Comparison of ENCODE assay signal across 8 mouse cellular contexts in genomic region chrX:94121866-94122708, GRCm38 (mm10). TPM values are rescaled to one million over a fixed set of nuclear protein-coding genes. Genes with fewer than 3 reads are reported as not detected.
A peak's percentile ranks its signal among the peaks of the same experiment; 100 is the strongest.
DNase-seq lines count a peak whose midpoint lies in the region; ATAC-seq lines count a peak whose summit lies in the region.

No protein-coding gene starts in this region.

- H3K9me3 ChIP-seq in heart, embryonic 13.5 days = no peaks in the 10 kb centered on the region
- no peaks in the 10 kb centered on the region for H3K9me3 ChIP-seq in liver, embryonic 12.5 days (replicated peaks)
- no peaks in the 10 kb centered on the region for H3K9me3 ChIP-seq in stomach, embryonic 14.5 days (ENCODE audit: control insufficient read depth, low read depth, low read length)

- H3K4me2 ChIP-seq in heart, embryonic 13.5 days = peak overlapping the region; percentile 68
- H3K4me2 ChIP-seq in liver, embryonic 12.5 days = peak overlapping the region; percentile 76
- peak overlapping the region; percentile 61 for H3K4me2 ChIP-seq in stomach, embryonic 14.5 days (replicated peaks; ENCODE audit: low read depth, low read length)

- peak; percentile 90 for DNase-seq in kidney, postnatal 10 days
- DNase-seq in naive thymus-derived CD4-positive, alpha-beta T cell, adult 2 months (ENCODE audit: low read depth) = peak; percentile 91

- H3K9ac ChIP-seq in heart, embryonic 13.5 days = peak overlapping the region; percentile 96
- peak overlapping the region; percentile 92 for H3K9ac ChIP-seq in liver, embryonic 12.5 days
- peak overlapping the region; percentile 80 for H3K9ac ChIP-seq in stomach, embryonic 14.5 days (replicated peaks; ENCODE audit: low read depth, low read length)

- H3K27me3 ChIP-seq in heart, embryonic 13.5 days (replicated peaks) = peaks cover 69% of the 10 kb centered on the region
- peaks cover 38% of the 10 kb centered on the region for H3K27me3 ChIP-seq in liver, embryonic 12.5 days (replicated peaks)
- H3K27me3 ChIP-seq in stomach, embryonic 14.5 days (ENCODE audit: control insufficient read depth, insufficient read depth, low read length) = no peaks in the 10 kb centered on the region

- H3K27ac ChIP-seq in brown adipose tissue, adult 24 weeks (replicated peaks; ENCODE audit: low read depth, low read length) = peak overlapping the region; percentile 95
- peak overlapping the region; percentile 99 for H3K27ac ChIP-seq in heart, embryonic 13.5 days (replicated peaks)
- peak overlapping the region; percentile 98 for H3K27ac ChIP-seq in liver, embryonic 12.5 days
- H3K27ac ChIP-seq in stomach, embryonic 14.5 days (ENCODE audit: low read length) = peak overlapping the region; percentile 99

- 13% methylated on average over 30 of the region's 65 CpGs for WGBS in heart, embryonic 13.5 days
- WGBS in liver, embryonic 12.5 days (ENCODE audit: insufficient replicate concordance) = 14% methylated on average over 52 of the region's 65 CpGs
- 17% methylated on average over 44 of the region's 65 CpGs for WGBS in stomach, embryonic 14.5 days

- H3K36me3 ChIP-seq in heart, embryonic 13.5 days = no peaks in the 10 kb centered on the region
- H3K36me3 ChIP-seq in liver, embryonic 12.5 days = no peaks in the 10 kb centered on the region
- H3K36me3 ChIP-seq in stomach, embryonic 14.5 days (ENCODE audit: control insufficient read depth, insufficient read depth, low read length) = no peaks in the 10 kb centered on the region

- ATAC-seq in CD4-positive, CD25-positive, alpha-beta regulatory T cell, adult 4 months = peak; percentile 73
- ATAC-seq in erythroid progenitor cell, adult 5-6 weeks (replicated peaks; ENCODE audit: low FRiP score, poor library complexity, severe bottlenecking) = peak; percentile 94
- ATAC-seq in heart, embryonic 13.5 days (ENCODE audit: extremely low read depth, insufficient number of reproducible peaks, low FRiP score, low TSS enrichment) = peak; percentile 80
- peak; percentile 85 for ATAC-seq in liver, embryonic 12.5 days
- peak; percentile 88 for ATAC-seq in stomach, embryonic 14.5 days (ENCODE audit: insufficient number of reproducible peaks, insufficient read depth, low FRiP score, low read depth)

- no peaks in the 10 kb centered on the region; the same call in none of the 2 replicates for H3K4me1 ChIP-seq in brown adipose tissue, adult 24 weeks (ENCODE audit: control insufficient read depth, insufficient read depth, insufficient read length, low read length)
- peaks cover 12% of the 10 kb centered on the region for H3K4me1 ChIP-seq in heart, embryonic 13.5 days
- H3K4me1 ChIP-seq in liver, embryonic 12.5 days = peaks cover 12% of the 10 kb centered on the region
- H3K4me1 ChIP-seq in stomach, embryonic 14.5 days (ENCODE audit: control insufficient read depth, insufficient read depth, low read length) = no peaks in the 10 kb centered on the region

- peak overlapping the region; percentile 99 for H3K4me3 ChIP-seq in brown adipose tissue, adult 24 weeks (ENCODE audit: insufficient read depth, low read depth, low read length)
- H3K4me3 ChIP-seq in heart, embryonic 13.5 days = peak overlapping the region; percentile 66
- H3K4me3 ChIP-seq in liver, embryonic 12.5 days = peak overlapping the region; percentile 75
- peak overlapping the region; percentile 48 for H3K4me3 ChIP-seq in stomach, embryonic 14.5 days (ENCODE audit: low read depth, low read length)

RNA-seq across cellular contexts. Expression of gene Zfx, which starts 1.4 kb away (rescaled TPM):
- polyA plus RNA-seq in CD4-positive, CD25-positive, alpha-beta regulatory T cell, adult 4 months (2017; shearing (Covaris generic)) = 10 to 100 TPM; 28.9 to 32.5 TPM
- 7.2 and 10.8 TPM in 2 replicates for polyA plus RNA-seq in brown adipose tissue, adult 24 weeks (2012; ENCODE audit: insufficient read depth, insufficient read length, missing spikeins)
- total RNA-seq in erythroid progenitor cell, adult 5-6 weeks (2015; ENCODE audit: low replicate concordance) = 27.8 and 30.2 TPM in 2 replicates
- 26.2 and 27.2 TPM in 2 replicates for total RNA-seq in erythroid progenitor cell, adult 5-6 weeks (2017; ENCODE audit: low replicate concordance)
- 15.8 and 21.1 TPM in 2 replicates for polyA plus RNA-seq in heart, embryonic 13.5 days (2015; fragmentation: Nextera tagmentation; extraction: Ambion mirVana)
- polyA plus RNA-seq in liver, embryonic 12.5 days (2016; fragmentation: Nextera tagmentation; extraction: Ambion mirVana) = 16.0 and 16.3 TPM in 2 replicates
- 40.0 and 40.1 TPM in 2 replicates for polyA plus RNA-seq in stomach, embryonic 14.5 days (2014; fragmentation: Nextera tagmentation; extraction: Ambion mirVana)

Comparison
In these comparisons a context has a peak if more than half of its experiments do, and no peak if none do; other contexts are left out.
1. Peak in every context shown above with its lines: DNase-seq, ATAC-seq, H3K4me3 ChIP-seq and H3K27ac ChIP-seq.
2. H3K4me3 ChIP-seq: peak in every context shown above with its lines; median percentile 99 in brown adipose tissue, adult 24 weeks; 75 in liver, embryonic 12.5 days; 66 in heart, embryonic 13.5 days; 48 in stomach, embryonic 14.5 days.